Mouse (Mus musculus) heart, adult 2 months (tissue): ENCODE measurements around the gene Gpx7.

ENCODE experiments used
- CTCF ChIP-seq: fragments of 200-600 bp; IDR thresholded peaks from 2 replicates; pipeline ENCODE4 v1.8.1; 2022; ENCODE audit warnings: antibody characterized with exemption, mild to moderate bottlenecking, moderate library complexity
- EP300 ChIP-seq: fragments of 200-500 bp; IDR thresholded peaks from 2 replicates; pipeline ENCODE4 v1.6.1; 2011; ENCODE audit warnings: low read depth, low read length, control low read depth; ENCODE audit not compliant: insufficient read depth
- POLR2A ChIP-seq: fragments of 200-500 bp; IDR thresholded peaks from 2 replicates; pipeline ENCODE4 v1.6.1; 2011; ENCODE audit warnings: mild to moderate bottlenecking, low read depth, low read length, control low read depth; ENCODE audit not compliant: insufficient read depth

GRCm38 (mm10) chr4:108394236-108394635 lies 12.5 kb downstream of the Gpx7 start:
- TF ChIP-seq EP300 (no peak), CTCF (no peak), POLR2A (no peak)
